Mouse (Mus musculus) ES-Bruce4 (cell line): ENCODE data around the gene Pigv.
A peak's percentile ranks its signal among the peaks of the same experiment; 100 is the strongest.

Source experiments
- CTCF ChIP-seq: IDR thresholded peaks from one replicate; pipeline ENCODE4 v1.8.1; 2011; ENCODE audit warnings: low read depth, low read length
- POLR2A ChIP-seq: IDR thresholded peaks from one replicate; pipeline ENCODE4 v1.8.1; 2011; ENCODE audit warnings: low read length; ENCODE audit not compliant: insufficient read depth

- TF ChIP-seq CTCF (peak; percentile 46), POLR2A (no peak)
Measured at GRCm38 (mm10) chr4:133669652-133670210, 2.7 kb downstream of the Pigv start.
